Mouse (Mus musculus): ENCODE results near the gene Rbm20. TPM values are rescaled to one million over a fixed set of nuclear protein-coding genes. Genes with fewer than 3 reads are reported as not detected.
"Not testable (repeated sequence)": the region's sequence is repeated elsewhere in the genome, so short reads cannot be mapped to it uniquely, and the experiment has no call there.

Gene Rbm20
- total RNA-seq, 2 experiments from 2014 or later = 4.4 to 5.2 TPM

DNA sequence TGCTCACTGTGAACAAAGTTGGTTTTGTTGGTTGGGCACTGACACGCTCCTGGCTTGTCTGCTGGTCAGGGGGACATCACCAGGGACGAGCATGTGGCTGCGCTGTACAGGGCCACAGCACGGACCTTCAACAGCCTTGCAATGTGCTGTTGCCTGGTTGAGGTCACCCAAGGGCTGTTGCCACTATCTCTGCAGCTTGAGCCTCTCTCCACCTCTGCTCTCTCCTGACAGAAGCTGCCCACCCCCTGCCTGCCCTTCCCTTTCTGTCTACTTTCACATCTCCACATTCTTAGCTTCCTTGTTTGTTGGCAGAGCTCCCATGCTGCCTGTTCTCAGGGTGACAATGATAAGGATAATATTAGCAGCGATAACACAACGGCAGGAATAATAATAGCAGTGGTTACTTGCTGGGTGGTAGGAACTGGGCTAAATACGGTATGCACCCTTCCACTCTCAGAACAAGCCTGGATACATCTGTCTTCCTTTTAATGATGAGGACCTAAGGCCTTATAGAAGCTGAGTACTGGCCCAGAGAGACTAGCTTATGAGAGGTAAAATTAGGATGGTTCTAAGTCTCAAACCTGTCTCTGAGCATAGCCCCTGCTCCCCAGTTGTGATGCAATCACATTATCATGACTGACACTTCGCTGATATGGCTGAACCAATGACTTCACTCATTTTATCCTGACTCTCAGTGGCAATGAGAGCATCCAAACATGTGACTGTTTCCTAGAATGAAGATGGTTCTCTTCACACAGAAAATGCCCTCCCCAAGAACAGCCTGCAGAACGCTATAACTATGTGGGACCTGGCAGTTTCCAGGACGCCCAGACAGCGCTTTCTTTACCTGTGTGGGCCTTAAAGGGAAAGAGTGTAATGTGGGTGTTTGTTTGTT, 124.9 kb downstream of the Rbm20 start:
- intact Hi-C loops (cut with DNase I) = no loop called here
- no peak for DNase-seq (ENCODE audit: low spot score in 2 of 2)

DNA sequence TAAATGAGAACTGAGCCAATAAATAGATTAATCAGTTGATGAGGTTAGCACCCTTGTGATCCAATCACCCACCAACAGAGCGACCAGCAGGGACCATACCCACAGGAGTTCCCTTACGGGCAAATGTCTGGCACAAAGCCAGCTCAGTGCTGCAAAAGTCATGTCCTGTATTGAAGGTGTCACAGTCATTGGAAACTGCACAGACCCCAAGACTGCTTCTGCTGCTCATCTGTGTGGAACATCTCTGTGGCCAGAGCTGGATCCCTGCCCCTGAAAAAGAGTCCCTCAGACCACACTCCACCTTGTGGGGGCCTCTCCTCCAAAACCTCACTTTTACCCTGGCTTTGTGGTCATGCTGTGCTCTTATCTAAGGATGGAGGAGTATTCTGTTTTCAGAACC, 126.8 kb downstream of the Rbm20 start:
- intact Hi-C loops (cut with DNase I) = no loop called here

DNA sequence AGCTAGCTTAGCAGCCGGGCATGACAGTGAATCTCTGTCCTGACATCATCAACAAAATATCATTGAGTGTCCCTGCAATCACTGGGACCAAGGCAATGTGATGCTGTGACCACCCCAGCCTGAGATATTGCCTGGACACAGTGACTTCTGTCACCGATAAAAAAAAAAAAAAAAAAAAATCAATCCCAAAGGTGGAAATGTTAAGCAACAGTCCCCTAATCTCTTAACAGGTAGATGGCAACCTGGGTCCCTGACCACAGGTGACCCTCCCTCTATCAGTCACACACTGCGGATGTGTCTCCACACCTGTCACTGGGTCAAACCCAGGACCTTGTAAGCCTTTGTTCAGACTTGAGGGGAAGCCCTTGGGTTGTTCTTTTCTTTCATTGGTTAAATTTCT, 128.0 kb downstream of the Rbm20 start:
- intact Hi-C loops (cut with DNase I) = no loop called here
- no peak for DNase-seq (ENCODE audit: low spot score in 2 of 2)

More for the DNA sequence above, 126.8 kb downstream of the Rbm20 start:
- no peak for DNase-seq (ENCODE audit: low spot score in 2 of 2)

DNA sequence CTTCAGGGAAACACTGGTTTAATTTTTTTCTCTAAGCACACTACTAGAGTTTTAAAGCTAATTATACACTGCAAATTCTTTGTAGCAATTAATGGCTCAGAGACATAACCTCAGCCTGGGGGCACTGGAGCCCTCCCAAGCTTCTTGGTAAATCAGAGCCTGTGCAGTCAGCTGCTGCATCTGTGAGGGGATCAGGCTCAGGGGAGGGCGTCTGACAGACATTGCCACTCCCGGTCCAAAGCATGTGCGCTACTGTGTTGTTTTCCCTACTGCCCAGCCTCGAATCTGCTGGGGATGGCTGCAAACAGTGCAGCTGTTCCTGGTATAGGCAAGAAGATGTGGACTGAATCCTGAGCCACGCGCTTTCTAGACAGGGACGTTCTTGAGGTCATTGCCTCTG, 129.0 kb downstream of the Rbm20 start:
- no peak for DNase-seq (ENCODE audit: low spot score in 2 of 2)
- intact Hi-C loops (cut with DNase I) = no loop called here

DNA sequence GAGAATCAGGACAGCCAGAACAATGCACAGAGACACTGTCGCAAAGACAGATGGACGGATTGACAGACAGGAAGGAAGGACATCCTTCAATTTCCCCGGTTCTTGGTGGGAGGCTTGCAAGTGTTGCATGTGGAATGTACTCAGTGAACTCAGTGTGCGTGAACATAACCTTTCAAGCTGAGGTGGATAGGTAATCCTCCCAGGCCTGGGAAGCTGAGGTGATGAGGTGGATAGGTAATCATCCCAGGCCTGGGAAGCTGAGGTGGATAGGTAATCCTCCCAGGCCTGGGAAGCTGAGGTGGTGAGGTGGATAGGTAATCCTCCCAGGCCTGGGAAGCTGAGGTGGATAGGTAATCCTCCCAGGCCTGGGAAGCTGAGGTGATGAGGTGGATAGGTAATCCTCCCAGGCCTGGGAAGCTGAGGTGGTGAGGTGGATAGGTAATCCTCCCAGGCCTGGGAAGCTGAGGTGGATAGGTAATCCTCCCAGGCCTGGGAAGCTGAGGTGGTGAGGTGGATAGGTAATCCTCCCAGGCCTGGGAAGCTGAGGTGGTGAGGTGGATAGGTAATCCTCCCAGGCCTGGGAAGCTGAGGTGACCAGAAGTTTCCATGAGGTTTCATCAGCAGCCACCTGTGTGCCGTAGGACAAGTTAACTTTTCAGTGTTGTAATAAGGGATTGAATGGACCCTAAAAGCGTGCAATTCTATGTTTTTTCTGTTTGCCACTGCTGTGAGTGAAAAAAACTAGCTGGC, 129.6 kb downstream of the Rbm20 start:
- intact Hi-C loops (cut with DNase I); DNase-seq (ENCODE audit: low spot score in 2 of 2): not testable (repeated sequence)

DNA sequence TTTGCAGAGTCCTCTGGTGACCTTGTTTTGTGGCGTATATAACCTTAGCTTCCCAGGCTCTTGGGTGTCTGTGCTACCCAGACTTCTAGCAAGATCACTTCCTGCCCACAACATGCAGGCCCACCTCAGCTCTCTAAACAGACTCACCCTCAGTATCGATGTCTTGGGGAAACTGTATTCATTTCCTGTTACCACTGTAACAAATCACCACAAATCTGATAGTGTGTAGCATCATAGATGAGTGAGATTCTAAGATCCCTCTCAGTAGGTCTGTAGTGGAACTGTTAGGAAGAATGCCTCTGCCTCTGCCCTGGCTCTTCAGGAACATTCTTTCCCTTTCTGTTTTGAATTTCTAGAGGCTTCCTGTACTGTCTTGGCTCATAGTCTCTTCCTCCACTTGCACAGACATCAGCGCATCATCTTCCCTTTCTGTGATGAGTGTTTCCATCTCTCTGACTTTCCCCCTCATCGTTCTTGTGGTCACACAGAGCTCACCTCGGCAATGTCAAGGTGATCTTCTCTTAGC, 130.2 kb downstream of the Rbm20 start:
- intact Hi-C loops (cut with DNase I) = no loop called here
- DNase-seq (ENCODE audit: low spot score in 2 of 2) = no peak

DNA sequence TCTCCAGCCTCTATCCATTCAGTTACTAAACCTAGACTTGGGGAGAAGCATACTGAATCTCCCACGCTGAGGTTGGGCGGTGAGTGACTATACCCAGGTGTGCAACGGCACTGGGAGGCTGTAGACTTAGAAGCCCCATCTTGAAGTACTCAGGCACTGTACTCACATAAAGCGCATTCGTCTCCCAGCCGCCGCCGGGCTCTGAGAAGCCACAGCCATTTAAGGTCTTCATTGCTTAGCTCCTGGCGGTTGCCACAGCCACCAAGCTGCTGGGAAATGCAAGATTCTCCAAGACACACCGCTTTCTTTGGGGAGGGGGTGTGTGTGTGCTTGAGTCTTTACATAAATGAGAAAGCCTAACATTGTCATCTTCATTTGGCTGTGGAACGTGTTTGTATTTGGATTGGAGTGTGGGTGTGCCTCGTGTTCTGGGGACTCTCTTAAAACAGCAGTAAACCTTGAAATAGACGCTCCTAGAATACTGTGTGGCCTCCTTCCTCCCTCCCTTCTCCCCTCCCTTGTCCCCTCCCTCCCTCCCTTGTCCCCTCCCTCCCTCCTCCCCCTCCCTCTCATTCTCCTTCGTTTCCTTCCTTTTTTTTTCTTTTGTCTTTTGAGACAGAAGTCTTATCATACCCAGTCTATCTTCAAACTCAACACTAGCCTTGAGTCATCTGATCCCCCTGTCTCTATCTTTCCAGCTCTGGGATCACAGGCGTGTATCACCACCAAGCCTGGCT, 131.1 kb downstream of the Rbm20 start:
- DNase-seq (ENCODE audit: low spot score in 2 of 2) = peak; percentile 55 to 68
- intact Hi-C loops (cut with DNase I) = loop anchor here (2.0 kb wide), 3 partner anchors 39 to 97 kb away; no protein-coding TSS in a partner anchor

DNA sequence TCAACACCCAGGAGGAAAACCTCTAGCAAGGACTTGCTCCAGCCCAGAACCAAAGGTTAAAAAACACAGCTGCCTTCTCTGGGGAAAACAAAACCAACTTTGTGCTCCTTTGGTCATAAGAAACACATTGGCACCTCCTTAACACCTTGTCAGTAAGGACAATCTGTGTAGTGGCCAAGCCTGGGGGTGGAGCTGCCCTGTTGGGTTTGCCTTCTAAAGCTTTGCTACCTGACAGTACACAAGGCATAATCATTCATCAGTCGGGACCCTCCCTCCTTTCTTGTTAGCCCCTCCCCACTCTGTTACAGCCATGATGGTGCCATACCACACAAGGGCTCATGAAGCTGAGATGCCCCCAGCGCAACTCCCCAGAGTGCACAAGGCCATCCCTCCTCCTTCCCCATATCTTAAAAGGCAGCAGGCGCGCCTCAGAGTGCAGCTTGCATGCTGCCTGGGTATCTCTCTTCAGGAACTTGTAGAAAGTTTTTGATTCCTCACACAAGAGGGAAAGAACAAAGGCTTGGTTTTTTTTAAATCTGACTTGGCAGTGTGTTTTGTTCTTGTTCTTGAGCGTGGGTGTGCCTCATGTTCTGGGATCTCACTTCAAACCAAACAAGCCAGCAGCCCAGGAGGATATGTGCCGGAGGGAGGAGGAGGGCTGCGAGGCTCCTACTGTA, 132.2 kb downstream of the Rbm20 start:
- DNase-seq (ENCODE audit: low spot score in 2 of 2) = peak; percentile 62 to 71
- intact Hi-C loops (cut with DNase I) = loop anchor here (2.0 kb wide), 3 partner anchors 41 to 95 kb away; no protein-coding TSS in a partner anchor

DNA sequence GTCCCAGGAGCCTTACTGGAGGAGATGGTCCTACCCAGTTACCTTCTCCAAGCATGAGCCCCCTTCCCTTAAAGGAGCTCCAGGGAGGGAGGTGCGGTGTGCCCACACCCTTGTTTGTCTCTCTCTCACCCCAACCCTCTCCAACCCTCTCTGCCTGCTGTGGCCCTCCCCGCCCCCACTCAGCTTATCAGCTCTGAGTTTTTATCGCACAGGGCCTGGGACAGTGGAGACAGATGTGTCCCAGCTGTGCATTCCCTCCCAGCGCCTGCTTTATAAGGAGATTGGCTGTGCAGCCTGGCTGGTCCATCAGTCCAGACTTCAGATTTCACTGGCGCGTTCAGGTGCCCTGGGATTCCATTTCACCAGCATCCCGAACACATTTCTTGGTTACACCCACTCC, 132.9 kb downstream of the Rbm20 start:
- intact Hi-C loops (cut with DNase I) = no loop called here

DNA sequence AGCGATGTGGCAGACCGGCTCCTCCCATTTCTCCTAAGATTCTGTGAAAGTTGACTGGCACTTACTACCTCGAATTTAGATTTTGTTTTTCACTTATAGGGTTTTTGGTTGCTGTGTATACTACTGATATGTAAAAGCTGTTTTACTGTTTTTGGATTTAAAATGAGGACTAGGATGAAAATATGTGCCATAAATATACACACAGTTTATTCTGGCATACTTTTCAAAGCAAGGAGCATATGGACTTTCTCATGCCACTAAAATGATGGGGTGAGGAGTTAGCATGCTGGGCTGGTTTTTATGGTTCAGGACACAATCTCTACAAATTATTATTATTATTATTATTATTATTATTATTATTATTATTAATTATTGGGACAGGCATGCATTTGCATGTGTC, 133.5 kb downstream of the Rbm20 start:
- intact Hi-C loops (cut with DNase I) = no loop called here
- DNase-seq (ENCODE audit: low spot score in 2 of 2) = no peak

More for the DNA sequence above, 132.9 kb downstream of the Rbm20 start:
- no peak for DNase-seq (ENCODE audit: low spot score in 2 of 2)

DNA sequence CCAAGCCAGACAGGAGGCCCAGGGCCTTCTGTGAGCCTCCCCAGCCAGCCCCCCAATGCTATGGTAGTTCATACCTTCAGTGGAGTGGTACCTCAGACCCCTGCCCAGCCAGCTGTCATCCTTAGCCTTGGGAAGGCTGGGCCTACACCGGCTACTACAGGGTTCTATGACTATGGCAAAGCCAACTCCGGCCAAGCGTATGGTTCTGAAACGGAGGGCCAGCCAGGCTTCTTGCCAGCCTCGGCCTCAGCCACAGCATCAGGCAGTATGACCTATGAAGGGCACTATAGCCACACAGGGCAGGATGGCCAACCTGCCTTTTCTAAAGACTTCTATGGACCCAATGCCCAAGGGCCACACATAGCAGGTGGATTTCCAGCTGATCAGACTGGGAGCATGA, 136.5 kb downstream of the Rbm20 start:
- DNase-seq (ENCODE audit: low spot score in 2 of 2) = no peak
- intact Hi-C loops (cut with DNase I) = no loop called here

DNA sequence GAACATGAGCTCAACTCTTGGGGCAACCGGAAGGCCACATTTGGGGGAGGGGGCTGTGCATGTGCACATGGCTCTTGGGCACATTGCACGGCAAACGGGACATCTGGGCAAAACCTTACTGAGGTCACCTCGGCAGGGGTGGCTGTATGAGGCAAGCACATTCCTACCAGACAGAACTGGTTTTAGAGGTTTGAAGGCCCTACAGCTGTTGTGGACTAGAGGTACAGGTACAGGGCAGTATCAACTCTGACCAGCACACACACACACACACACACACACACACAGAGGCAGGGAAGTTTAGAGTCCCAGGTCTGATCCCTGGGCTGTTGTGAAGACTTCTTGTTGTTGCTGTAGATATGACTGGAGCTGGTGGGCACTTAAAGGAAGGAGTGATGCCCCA, 138.6 kb downstream of the Rbm20 start:
- intact Hi-C loops (cut with DNase I) = no loop called here
- no peak for DNase-seq (ENCODE audit: low spot score in 2 of 2)

DNA sequence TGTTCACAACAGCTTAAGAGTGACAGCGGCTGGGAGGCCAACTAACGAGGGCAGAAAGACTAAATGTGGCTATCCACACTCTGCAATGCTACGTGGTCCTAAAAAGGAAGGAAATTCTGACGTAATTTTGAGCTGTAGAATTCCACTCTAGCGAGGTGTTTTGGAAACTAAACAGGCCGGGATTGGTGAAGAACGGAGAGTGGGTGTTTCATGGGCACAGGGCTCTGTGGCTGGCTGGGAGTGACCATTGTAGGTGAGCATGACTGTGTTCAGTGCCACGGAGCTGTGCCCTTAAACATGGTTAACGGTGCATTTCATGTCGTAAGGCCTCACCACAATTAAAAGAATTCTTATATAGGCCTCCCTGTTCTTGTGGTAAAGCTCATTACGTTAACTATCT, 139.1 kb downstream of the Rbm20 start:
- intact Hi-C loops (cut with DNase I) = no loop called here
- DNase-seq (ENCODE audit: low spot score in 2 of 2) = no peak

DNA sequence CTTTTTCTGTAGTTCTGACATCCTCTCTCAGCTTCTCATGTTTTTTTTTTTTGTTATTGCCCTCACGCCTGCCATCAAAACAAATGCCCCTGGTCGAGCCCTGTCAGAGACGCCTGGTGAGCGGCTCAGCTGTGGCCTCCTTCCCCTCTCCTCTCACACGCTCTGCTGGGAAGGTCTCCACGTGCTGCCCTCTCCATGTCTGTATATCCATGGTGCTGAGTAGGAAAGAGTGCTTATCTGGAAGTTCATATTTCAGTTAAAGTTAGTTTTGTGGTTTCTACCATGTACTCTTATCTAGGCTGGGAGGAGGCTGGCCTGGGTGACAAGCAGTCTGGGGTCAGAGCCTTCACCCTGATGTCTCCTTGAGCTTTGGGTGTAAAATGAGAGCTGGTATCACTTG, 142.2 kb downstream of the Rbm20 start:
- intact Hi-C loops (cut with DNase I) = no loop called here

DNA sequence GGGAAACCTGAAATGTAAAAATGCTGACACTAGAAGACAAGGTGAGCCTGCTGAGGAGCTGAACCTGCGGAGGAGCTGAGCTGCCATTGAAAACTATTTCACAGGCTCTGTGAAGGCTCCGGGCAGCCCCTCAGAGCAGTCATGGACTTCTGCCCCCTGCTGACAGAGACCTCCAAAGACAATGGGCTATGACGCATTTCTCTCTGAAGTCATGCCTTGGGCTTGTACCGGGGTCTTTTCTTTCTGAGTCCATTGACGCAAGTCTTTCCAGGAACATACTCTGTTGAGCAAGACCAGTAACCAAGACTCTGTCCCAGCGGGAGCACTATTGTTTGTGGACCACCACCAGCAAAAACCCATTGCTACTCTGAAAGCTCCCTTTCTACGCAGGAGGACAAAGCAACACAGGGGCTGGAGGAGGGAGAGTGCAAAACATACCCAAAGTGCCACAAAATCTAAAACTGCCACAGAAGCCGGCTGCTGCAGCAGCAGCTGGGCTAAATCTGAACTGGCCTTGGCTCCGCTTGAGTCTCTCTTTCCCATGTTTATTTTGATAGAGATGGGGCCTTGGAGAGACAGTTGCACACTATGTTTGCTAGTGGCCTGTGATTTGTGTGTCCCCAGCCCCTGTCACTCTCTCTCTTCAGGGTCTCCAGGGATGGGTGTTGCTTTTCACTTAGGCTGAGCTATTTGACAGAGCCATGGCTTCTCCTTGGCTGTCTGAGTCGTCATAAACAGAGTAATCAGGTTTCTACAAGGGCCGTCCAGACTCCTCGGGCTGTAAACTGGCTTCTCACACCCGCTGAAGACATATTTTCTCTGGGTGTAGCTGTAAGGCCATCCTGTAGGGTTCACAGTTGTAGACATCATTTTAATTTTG, 144.4 kb downstream of the Rbm20 start:
- DNase-seq (ENCODE audit: low spot score in 2 of 2) = no peak
- intact Hi-C loops (cut with DNase I) = no loop called here

More for the DNA sequence above, 142.2 kb downstream of the Rbm20 start:
- no peak for DNase-seq (ENCODE audit: low spot score in 2 of 2)

DNA sequence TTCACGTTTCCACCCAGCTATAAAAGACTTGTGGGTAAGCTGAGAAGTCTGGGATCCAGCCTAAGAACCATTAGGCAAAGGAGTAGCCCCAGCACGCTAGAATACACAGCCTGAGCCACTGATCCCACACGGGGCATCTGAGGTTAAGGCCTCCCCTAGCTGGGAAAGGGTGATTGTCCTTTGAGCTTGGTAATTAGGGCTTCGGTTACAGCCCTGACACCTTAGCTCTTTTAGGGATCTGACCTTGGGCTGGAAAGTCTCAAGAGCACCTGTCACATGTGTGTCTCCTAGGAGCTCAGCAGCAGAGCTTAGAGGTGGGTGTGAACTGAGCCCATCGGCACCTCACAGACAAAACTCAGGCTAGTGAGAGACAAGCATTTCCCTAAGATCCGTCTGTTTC, 146.7 kb downstream of the Rbm20 start:
- intact Hi-C loops (cut with DNase I) = no loop called here
- no peak for DNase-seq (ENCODE audit: low spot score in 2 of 2)

DNA sequence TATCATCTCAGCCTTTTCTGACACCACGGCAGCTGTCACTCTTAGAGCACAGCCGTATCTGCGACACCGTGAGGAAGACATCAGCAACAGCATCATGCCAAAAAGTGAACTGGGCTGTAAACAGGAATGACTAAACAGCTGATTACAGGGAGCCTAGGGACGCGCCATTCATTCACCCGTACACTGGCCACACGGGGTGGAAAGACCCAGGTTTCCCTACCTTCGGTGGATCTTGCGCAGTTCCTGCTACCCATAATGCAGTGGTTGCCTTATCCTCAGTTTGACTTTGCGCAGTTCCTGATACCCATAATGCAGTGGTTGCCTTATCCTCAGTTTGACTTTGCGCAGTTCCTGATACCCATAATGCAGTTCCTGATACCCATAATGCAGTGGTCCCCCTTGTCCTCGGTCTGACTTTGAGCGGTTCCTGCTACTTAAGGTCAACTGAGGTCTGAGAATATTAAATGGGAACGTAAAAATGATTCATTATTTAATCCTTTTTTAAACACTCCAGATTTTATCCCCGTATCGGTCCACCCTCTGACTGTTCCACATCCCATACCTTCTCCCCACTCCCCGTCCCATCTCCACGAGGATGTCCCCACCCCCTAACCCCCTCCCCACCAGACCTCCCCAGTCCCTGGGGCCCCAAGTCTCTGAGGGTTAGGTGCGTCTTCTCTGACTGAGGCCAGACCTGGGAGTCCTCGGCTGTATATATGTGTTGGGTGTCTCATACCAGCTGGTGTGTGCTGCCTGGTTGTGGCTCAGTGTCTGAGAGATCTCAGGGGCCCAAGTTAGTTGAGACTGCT, 148.0 kb downstream of the Rbm20 start:
- DNase-seq (ENCODE audit: low spot score in 2 of 2) = no peak
- intact Hi-C loops (cut with DNase I) = no loop called here

DNA sequence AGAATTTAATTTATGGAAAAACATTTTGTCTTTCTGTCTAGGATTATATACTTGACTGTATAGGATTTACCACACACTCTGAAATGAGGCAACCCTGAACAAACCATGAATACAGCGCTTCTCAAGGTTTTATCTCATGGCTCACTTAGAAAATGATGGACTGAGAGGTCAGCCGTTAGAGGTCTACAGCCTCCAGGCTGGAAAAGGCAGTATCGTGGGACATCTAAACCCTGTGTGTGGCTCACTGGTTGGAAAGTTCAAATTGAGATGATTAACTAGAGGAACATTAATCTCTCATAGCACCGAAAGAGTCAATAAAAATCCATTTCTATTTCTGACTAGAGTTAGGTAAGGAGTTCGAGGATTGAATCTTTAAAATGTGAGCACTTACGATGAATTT, 152.9 kb downstream of the Rbm20 start:
- DNase-seq (ENCODE audit: low spot score in 2 of 2) = no peak
- intact Hi-C loops (cut with DNase I) = no loop called here
